In genomic region chr7:16178114-16178513, GRCm38 (mm10) we compare ENCODE assay signal across 17 mouse cellular contexts. TPM values are rescaled to one million over a fixed set of nuclear protein-coding genes. Genes with fewer than 3 reads are reported as not detected.
"Had no signal": no experiment of that assay in that cellular context is flagged by ENCODE, and none has a peak within 500 bp of the region (broad histone marks: within the 10 kb centered on the region; RNA-seq: fewer than 3 reads in every experiment).

No protein-coding gene starts in this region.

- H3K4me2 ChIP-seq: neural tube, embryonic 13.5 days; neural tube, embryonic 15.5 days; stomach, embryonic 15.5 days had no signal

- H3K9me3 ChIP-seq: neural tube, embryonic 13.5 days; neural tube, embryonic 15.5 days; stomach, embryonic 15.5 days had no signal

- H3K27me3 ChIP-seq: neural tube, embryonic 13.5 days; neural tube, embryonic 15.5 days; stomach, embryonic 15.5 days had no signal

- H3K9ac ChIP-seq: neural tube, embryonic 13.5 days; neural tube, embryonic 15.5 days; stomach, embryonic 15.5 days had no signal

- DNase-seq: retina, postnatal 1 day; right cerebral cortex, adult 18-20 months; right cerebral cortex, postnatal 14 days; right cerebral cortex, postnatal 25 days; right cerebral cortex, postnatal 4 days; spleen, adult 18-20 months; thymus, adult 18-20 months; thymus, adult 2 months; thymus, postnatal 14 days; thymus, postnatal 25 days; thymus, postnatal 36 days; thymus, postnatal 4 days had no signal

- H3K4me3 ChIP-seq: neural tube, embryonic 13.5 days; neural tube, embryonic 15.5 days; stomach, embryonic 15.5 days had no signal

- H3K27ac ChIP-seq: neural tube, embryonic 13.5 days; neural tube, embryonic 15.5 days; stomach, embryonic 15.5 days; stomach, postnatal 0 days had no signal

RNA-seq across cellular contexts. Expression of gene Slc8a2, which starts 48.5 kb away (rescaled TPM):
- total RNA-seq: neutrophil, adult 5-6 weeks had no signal
